Mouse (Mus musculus): ENCODE data around the gene Corin.

Corin gene

DNA sequence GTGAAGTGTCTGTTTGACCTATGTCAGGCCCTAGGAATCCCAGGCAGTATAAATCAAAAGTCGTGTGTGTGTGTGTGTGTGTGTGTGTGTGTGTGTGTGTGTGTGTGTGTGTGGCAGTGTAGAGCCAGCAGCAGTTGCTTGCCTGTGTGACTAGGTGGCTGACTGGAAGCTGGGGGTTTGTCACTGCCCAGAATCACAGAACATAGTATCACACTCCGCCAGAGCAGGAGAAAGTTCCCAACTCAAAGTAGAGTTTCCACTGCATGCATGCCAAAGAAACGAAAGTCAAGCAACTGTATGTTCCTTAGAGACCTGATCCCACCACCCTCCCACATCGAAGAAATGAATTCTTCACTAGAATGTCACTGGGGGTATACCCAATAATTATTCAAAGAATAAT, 61.3 kb downstream of the Corin start:
- in situ Hi-C loops (cut with MboI, MseI), result no loop called here

DNA sequence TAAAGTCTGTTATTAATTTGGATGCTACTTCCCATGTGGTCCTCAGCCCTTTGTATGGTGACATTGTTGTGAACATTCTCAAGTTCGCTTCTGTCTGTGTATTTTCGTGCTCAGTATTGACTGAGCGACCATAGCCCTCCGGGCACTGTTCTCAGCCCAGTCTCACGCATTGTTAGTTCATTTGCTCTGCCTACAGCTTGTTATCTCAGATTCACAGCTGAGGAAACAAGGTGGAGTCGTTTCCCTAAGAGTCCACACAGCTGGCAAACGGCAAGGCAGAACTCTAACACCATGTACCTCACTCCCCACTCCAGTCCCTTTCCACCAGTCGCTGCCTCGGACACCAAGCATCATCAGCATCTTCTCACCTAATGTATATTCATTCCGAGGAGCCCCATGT, 63.1 kb downstream of the Corin start:
- in situ Hi-C loops (cut with MboI, MseI), result no loop called here

DNA sequence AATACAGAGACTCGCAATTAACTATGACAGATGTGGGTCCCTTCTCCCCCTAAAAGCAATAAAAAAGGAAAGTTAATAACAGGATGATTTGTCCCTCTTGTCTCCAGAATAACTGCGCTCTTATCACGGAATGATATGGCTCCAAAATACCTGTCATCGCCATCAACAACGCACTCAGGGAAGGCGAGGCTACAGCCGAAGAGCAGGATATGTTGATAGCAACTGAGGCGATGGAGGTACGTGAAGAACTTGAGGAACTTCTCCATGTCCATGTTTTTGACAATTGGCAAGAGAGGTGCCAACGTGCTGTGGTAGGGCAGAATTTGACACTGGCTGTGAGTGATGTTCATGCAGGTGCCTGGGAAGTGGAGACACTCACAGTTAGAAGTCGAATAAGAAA, 69.2 kb downstream of the Corin start:
- in situ Hi-C loops (cut with MboI, MseI), result no loop called here

DNA sequence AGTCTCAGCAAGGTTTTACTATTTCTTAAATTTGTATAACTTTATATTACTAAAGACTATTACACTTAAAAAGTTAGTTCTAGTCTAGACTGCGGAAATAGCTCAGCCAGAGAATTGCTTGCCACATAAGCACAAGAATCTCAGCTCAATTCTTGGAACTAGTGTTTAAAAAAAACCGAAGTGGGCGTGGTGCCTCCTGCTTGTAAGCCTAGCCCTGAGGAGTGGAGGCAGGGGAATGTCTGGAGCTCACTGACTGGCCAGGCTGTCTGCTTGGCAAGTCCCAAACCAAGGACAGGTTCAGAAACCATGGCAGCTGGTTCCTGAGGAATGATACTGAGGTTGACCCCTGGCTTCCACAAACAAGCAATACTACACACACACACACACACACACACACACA, 72.4 kb downstream of the Corin start:
- in situ Hi-C loops (cut with MboI, MseI), result no loop called here

DNA sequence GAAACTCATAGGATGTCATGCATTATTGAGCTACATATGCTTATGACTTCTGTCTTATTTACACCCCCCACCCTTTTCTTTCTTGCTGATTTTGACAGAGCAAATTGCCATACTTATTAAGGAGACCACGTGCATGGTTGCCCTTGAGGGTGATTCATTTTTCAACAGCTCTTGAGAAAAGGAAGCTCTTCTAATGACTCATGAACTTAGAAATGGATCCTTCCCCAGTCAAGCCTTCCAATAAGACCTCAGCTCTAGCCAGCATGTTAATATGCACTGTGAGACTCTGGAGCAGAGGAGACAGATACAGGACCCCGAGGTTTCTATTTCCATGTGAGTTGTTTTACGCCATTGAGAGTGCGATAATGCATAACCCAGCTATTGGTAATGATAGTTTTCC, 76.7 kb downstream of the Corin start:
- in situ Hi-C loops (cut with MboI, MseI), result no loop called here

DNA sequence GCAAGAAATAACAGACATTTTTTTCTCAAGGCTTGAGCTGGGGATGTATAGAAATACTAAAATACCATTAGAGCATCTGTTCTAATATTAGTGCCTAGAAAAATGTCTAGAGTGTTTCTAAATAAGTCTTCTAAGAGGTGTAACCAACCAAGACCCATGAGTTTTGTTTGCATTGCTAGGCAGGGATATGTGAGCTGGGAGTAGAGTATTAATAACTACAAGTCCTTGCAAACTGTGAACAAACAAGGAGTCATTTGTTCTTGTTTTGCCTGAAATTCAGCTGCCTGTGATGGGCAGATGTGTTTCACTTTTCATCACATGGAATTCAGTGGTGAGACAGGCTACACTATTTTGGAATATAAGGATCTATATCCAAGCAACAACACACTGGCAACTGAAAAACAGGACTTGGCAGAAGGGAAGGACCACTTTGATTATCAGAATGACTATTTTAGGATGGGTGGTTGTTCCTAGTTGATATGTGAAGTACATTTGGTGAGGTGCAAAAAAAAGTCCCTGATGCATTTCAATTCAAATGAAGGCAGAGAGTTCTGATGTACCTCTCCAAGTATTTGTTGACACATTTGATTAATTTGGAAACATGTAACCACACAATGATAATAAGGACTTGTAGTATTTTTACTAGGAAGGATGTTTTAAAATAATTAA, 78.8 kb downstream of the Corin start:
- in situ Hi-C loops (cut with MboI, MseI), result no loop called here

DNA sequence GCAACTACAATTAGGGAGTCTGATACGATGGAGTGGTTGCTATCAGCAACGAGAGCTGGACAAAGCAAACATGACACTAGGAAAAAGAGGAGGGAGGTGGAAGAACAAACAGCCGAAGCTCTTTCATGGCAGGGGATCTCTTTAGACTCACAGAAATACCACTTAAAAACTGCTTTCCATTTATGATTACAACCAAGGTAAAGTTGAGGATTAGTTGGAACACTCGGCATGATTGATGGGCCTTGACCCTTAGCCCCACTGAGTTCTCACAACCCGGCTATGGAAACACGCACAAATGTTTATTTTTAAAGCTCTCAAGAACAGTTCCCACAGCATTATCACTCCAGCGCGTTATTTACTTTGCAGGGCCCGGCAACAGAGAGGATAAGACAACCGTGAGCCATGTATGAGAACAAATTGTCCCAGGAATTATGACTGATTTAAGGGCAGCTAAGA, 92.4 kb downstream of the Corin start:
- in situ Hi-C loops (cut with MboI, MseI), result no loop called here

DNA sequence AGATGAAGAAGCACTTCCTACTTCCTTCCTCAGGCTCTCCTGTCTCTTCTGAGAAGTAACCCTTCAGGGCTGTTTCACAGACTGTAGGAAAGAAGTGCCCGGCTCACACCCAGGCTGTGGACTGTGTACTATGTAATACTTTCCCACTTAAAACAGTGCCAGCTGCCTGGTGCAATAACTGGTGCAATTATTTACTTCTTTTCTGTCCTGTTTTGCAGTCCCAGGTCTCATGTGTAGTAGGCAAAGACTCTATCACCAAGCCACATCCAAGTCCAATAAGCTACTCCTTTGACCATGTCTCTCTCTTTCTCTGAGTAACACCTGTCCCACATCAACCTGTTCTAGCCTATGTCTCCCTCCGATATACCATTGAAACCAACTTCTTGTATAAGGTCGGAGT, 93.4 kb downstream of the Corin start:
- in situ Hi-C loops (cut with MboI, MseI), result no loop called here

DNA sequence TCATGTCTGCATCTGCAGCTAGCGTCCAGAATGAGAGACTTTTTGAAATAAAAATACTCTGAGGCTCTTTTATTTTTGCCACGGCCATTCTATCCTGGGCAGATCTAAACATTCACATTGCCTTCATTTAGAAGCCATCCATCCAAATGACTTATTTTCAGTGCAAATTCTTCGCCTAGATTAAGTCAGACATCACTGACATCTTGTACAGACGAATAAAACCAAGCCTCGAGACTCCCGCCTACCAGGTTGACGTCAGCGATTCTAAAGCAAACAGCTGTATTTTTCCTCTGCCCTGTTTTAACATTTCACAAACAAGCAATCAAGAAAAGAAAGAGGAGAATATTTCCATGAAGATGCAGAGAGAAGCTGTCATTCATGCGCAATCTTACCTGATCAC, 100.9 kb downstream of the Corin start:
- in situ Hi-C loops (cut with MboI, MseI), result no loop called here

DNA sequence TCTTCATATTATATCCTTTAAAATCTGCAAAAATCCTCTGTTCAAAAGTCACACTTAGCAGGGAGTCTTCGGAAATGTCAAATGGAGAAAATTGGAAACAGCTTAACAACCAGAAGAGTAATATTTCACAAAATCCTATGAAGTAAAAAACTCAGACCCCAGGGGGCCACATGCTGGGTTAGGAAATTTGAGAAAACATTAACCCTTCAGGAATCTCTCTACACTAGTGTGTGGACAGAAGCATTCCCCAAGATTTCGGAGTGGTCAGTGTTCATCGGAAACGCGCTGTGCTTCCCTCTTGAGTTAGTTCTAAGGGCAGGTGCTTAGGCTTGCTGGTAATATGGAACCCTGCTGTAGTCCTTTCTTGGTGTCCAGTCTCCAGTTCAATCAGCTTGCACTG, 101.4 kb downstream of the Corin start:
- in situ Hi-C loops (cut with MboI, MseI), result no loop called here

DNA sequence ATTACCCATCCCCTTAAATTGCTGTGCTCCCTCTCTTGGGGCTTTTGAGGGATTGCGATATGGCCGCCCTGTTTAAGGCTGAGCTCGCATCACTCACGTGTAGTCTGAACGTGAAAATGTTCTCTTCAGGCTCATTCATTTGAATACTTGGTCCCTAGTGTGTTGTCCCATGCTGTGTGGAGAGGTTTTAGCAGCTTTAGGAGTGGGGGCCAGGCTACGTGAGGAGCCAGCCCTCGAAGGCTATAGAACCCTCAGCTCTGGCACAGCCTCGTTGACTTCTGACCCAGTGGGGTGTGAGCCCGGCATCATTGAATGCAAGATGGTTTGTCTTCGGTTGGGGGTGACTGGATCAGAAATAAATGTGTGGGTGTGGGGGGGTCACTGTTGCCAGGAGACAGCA, 102.5 kb downstream of the Corin start:
- in situ Hi-C loops (cut with MboI, MseI), result no loop called here

DNA sequence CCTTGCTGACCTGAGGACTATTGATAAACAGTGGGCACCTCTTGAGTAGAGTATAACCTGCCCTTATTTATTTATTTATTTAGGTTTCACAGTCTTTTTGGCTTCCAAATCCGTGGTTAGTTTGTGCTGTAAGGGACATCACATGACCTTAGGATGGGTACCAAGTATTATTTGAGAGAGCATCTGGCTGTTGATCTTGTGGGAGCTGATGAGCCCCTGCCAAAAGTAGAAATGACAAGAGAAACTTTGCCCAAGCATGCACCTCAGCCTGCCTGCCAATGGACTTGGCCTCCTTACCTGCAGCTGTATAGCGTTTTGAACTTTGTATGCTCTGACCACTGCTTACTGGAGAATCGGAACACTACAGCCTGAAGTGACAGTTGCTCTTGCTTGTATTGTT, 103.0 kb downstream of the Corin start:
- in situ Hi-C loops (cut with MboI, MseI), result no loop called here

DNA sequence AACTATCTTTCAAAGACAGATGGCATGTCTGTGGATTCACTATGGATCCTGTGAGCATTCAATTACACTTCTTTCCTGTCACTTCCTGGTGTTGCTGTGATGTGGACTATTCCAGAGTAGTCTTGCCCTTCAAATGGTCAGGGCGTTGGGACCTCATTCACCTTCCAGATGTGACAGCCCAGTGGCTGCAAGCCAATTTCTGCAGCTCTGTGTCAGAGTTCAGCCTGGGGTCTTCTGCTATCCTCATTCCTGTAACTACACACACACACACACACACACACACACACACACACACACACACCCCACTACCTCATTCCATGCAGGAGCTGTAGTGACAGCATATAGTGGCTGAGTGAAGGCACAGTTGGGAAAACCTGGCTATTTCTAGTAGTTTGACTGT, 122.1 kb downstream of the Corin start:
- in situ Hi-C loops (cut with MboI, MseI), result no loop called here

DNA sequence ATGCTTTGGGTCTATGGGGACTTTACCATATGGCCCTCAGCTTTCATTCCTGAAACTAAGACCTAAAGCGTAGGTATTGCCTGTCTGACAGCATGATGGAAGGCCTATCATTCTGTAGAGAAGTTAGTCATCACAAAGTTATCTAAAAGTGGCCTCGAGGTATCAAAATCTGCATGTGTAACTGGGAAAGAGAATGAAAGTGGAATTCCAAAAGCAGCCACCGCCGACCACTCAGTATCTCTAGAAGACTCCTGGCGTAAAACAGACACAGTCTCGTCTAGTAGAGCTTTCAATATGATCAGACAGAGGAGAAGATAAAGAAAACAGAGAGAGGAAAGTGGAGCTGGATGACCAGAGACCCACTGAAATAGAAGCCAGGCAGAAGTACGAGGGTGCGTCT, 123.7 kb downstream of the Corin start:
- in situ Hi-C loops (cut with MboI, MseI), result no loop called here

DNA sequence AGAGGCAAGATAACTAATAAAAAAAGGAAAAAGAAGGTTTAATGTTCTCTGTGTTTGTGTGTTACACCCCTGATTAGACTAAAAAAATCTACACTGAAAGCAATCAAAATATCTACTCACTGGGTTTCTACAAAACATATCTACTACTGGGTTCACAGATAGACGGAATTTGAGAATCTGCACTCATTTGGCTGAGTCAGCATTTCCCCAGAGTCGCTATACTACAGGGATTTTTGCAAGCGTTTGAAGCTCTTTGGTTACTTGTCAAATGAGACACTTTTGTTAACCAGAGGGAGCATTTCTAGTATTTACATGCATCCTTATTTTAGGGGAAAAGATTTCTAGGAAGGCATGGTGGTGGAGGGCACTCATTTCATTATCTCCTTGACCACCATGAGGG, 136.3 kb downstream of the Corin start:
- in situ Hi-C loops (cut with MboI, MseI), result no loop called here

DNA sequence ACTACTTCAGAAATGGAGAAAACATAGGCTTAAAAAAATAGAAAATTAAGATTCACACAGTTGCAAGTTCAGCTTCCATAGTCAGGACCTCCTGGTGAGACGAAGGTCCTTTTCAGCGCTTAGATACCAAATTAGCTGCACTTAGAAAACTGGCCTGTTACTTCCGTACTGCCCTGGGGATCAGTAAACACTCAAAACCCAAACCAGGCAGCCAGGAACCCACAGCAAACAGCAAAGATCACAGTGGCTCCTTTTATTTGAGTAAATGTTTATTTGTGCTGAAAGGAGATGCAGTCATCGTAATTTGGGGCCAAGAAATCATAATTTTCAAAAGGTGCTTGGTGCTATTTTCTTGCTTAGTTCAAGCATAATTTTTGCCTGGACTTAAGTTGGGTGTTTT, 138.5 kb downstream of the Corin start:
- in situ Hi-C loops (cut with MboI, MseI), result no loop called here

DNA sequence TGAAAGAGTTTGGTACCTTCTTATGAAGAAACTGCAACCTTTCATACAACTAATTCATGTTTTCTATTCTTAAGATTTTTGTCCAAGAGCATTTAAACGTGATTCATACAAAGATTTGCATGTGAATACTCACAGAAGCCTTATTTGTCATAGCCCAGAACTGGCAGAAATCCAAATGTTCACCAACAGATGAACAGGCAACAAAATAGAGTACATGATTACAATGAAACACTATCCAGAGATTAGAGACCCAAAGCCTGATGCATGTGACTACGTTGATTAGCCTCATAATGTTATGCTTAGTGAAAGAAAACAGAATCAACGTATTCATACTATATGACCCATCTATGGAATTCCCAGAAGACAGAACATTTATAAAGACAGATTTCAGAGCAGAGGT, 140.4 kb downstream of the Corin start:
- in situ Hi-C loops (cut with MboI, MseI), result no loop called here

DNA sequence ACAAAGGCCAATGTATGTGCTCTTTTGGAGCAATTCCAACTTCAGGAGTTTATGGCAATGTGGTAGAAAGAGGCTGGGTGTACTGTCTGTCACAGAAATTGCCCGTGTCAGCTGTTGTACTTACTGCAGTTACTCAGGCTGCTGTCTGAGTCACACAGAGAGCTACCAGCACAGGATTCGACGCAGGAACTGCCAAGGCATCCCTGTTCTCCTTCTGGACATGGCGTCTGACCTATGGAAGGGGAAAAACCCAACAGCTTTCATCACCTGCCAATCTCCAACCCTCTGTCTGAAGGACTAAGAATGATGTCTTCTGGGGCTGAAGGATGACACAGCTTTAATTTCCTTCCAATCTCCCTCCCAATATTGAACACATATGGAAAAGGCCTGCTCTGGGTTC, 150.5 kb downstream of the Corin start:
- in situ Hi-C loops (cut with MboI, MseI), result no loop called here

DNA sequence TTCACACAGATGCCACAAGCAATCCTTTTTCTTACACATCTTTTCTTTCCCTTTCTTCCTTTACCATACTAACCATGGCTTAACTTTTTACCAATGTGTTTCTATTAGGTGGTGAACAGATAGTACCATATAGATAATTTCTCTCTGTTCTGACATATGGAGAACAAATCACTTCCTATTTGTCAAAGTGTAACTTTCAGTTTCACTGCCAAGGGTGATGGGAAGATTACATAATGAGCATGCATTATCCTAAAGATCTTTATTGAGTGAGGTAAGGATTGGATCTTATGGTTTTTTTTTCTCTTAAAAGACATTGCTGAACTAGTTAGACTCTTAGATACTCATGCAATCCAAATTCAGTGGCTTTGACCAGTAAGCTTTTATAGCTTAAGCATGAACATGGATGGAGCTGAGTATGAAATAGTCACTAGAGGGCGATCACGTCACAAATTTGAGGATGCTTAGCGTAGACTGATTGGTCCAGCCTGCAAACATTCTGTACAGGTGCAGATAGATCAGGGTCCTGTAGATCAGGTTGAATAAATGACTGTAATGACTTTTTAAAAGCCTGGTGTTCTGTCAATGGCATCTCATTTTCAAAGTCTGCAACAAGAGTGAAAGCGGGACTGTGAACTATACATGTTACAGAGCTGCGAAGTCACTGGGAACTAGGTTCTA, 154.1 kb downstream of the Corin start:
- in situ Hi-C loops (cut with MboI, MseI), result no loop called here

DNA sequence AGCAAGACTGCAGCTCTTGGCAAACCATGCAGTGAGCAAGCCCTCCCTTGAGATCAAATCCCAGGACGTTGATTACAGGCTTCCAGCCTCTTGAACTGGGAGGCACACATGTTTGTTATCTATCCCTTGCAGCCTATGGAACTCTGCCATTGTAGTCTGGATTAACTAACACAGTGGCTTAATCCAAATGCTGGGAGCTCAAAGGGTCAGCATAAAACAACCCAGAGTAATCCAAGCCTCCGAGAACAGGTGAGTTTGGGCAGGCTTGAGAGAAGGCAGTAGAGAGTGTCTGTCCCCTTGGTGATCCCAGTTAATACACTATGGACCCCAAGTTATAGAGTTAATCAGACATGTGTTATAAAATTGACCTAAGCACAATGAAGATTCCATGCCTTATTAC, 155.7 kb downstream of the Corin start:
- in situ Hi-C loops (cut with MboI, MseI), result no loop called here

DNA sequence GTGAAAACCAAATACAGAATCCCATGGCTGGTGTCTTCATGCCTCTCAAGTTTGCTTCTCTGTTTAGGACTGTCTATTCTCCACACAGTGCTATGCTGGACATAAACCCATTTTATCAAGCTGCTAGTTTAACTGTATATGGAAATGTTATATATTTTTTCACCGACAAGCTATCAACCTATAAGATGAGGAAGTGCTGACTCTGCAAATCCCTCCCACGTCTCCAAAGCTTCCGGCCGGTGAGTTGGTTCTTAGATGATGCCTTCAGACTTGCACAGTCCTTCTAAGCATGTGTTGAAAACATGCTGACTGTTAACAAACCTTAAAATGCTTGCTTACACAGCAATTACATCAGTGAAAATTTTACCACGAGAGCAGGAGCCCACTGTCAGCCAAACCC, 168.4 kb downstream of the Corin start:
- in situ Hi-C loops (cut with MboI, MseI), result loop anchor here (5.0 kb wide), 1 partner anchor 366 kb away; no protein-coding TSS in a partner anchor

DNA sequence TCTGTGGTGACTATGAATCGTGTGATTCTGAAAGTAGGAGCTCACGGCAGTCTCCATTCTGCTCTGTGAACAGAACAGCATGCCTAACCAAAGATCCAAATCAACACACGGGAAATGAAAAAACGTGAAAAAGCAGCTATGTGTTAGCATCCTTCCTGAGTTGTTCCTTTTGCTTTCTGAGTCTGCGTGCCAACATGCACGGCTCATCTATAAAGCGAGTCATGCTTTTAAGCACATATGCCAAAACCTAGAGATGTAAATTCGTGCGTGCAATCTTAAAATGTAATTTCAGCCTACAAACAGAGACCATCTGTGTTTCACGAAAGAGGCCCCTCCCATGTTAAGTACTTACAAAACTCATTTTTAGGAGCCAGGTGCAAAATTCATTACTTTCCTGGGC, 171.4 kb downstream of the Corin start:
- in situ Hi-C loops (cut with MboI, MseI), result no loop called here

DNA sequence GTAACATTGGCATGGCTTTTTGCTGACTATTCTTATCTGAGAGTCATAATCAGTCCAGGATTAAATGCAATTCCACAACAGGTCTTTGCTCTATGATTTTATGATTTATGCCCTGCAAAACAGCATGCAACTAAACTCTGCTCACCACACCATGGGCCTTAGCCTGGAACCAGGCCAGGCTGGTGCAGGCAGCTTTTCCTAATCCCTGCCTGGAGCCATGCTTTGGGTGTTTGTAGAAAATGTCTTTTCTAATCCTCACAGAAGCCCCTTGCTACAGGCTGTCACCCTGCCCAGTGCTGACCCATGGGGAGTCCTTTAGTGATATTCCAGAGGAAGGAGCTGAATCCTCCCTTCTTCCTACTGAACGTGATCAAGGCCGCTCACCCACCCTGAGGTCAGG, 173.1 kb downstream of the Corin start:
- in situ Hi-C loops (cut with MboI, MseI), result no loop called here

DNA sequence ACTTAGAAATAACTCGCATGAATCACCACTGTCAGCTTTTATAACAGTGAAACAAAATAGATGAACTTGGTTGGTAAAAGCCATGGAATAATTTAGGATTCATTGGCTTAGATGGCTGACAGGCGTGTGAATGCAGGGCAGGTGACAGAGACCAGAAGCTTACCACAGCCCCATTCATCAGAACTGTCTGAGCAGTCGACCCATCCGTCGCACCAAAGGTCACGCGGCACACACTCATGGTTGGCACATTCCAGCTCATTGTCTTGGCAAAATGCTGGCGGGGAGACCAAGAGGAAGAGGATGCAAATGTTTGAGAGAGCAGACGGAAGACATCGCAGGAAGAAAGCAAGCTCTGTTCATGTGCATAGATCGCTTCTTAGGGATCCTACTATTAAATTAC, 173.6 kb downstream of the Corin start:
- in situ Hi-C loops (cut with MboI, MseI), result no loop called here

Measured in T-helper 1 cell (primary cell).